Mouse (Mus musculus): ENCODE measurements around the gene Klhdc1. TPM values are rescaled to one million over a fixed set of nuclear protein-coding genes. Genes with fewer than 3 reads are reported as not detected.

Klhdc1 gene
- polyA plus RNA-seq (2016; fragmentation: Nextera tagmentation; extraction: Ambion mirVana), result 4.9 and 6.9 TPM in 2 replicates

- 66% methylated on average over 6 of the region's 6 CpGs for WGBS
Observed at GRCm38 (mm10) chr12:69240876-69241275, at the start of gene Klhdc1. Klhdc1 (plus strand) TSS chr12:69241176.

GRCm38 (mm10) chr12:69191396-69191795, 49.6 kb upstream of the Klhdc1 start:
- Histone ChIP-seq H3K36me3 (peaks cover 44% of the 10 kb centered on the region), H3K27ac (no peak overlapping the region), H3K9me3 (no peaks in the 10 kb centered on the region), H3K4me2 (no peak overlapping the region), H3K27me3 (no peaks in the 10 kb centered on the region), H3K4me3 (replicated peaks) (no peak overlapping the region), H3K4me1 (replicated peaks) (peaks cover 7% of the 10 kb centered on the region; the same call in 1 of the 2 replicates), H3K9ac (replicated peaks) (no peak overlapping the region)
- 90% methylated on average over 5 of the region's 5 CpGs for WGBS
- ATAC-seq (ENCODE audit: insufficient number of reproducible peaks, insufficient read depth, low FRiP score, low TSS enrichment, low read depth), result no peak

More at GRCm38 (mm10) chr12:69240876-69241275, at the start of gene Klhdc1:
- H3K27me3 ChIP-seq, result no peaks in the 10 kb centered on the region
- peak within 1 kb of the TSS; percentile 60 for H3K4me3 ChIP-seq (replicated peaks)
- no peaks in the 10 kb centered on the region for H3K36me3 ChIP-seq
- peak within 1 kb of the TSS; percentile 67 for H3K4me2 ChIP-seq
- peak within 1 kb of the TSS; percentile 83 for H3K9ac ChIP-seq (replicated peaks)
- no peaks in the 10 kb centered on the region for H3K9me3 ChIP-seq
- peaks cover 9% of the 10 kb centered on the region for H3K4me1 ChIP-seq (replicated peaks)
- no peak for ATAC-seq (ENCODE audit: insufficient number of reproducible peaks, insufficient read depth, low FRiP score, low TSS enrichment, low read depth)
- H3K27ac ChIP-seq, result peak within 1 kb of the TSS; percentile 84

GRCm38 (mm10) chr12:69192637-69193036, 48.3 kb upstream of the Klhdc1 start:
- Histone ChIP-seq H3K27ac (no peak overlapping the region), H3K4me2 (no peak overlapping the region), H3K36me3 (peaks cover 38% of the 10 kb centered on the region), H3K9ac (replicated peaks) (no peak overlapping the region), H3K9me3 (no peaks in the 10 kb centered on the region), H3K4me3 (replicated peaks) (no peak overlapping the region), H3K4me1 (replicated peaks) (peaks cover 7% of the 10 kb centered on the region; the same call in 1 of the 2 replicates), H3K27me3 (no peaks in the 10 kb centered on the region)
- 93% methylated on average over 2 of the region's 2 CpGs for WGBS
- no peak for ATAC-seq (ENCODE audit: insufficient number of reproducible peaks, insufficient read depth, low FRiP score, low TSS enrichment, low read depth)

GRCm38 (mm10) chr12:69196444-69197377, 44.3 kb upstream of the Klhdc1 start, which contains the start of gene Gm49383:
Gm49383 (minus strand) TSS chr12:69197104.
- peak within 1 kb of the TSS; percentile 95 for H3K4me2 ChIP-seq
- WGBS, result under 1% methylated on average over 75 of the region's 75 CpGs
- H3K4me3 ChIP-seq (replicated peaks), result peak within 1 kb of the TSS; percentile 92
- peaks cover 28% of the 10 kb centered on the region for H3K36me3 ChIP-seq
- H3K27me3 ChIP-seq, result no peaks in the 10 kb centered on the region
- H3K9ac ChIP-seq (replicated peaks), result peak within 1 kb of the TSS; percentile 86
- H3K4me1 ChIP-seq (replicated peaks), result peaks cover 22% of the 10 kb centered on the region
- ATAC-seq (ENCODE audit: insufficient number of reproducible peaks, insufficient read depth, low FRiP score, low TSS enrichment, low read depth), result peak; percentile 56
- H3K27ac ChIP-seq, result peak within 1 kb of the TSS; percentile 91
- H3K9me3 ChIP-seq, result no peaks in the 10 kb centered on the region

- Histone ChIP-seq H3K9me3 (no peaks in the 10 kb centered on the region), H3K27me3 (no peaks in the 10 kb centered on the region), H3K36me3 (peaks cover 29% of the 10 kb centered on the region), H3K4me2 (peak overlapping the region; percentile 95), H3K4me3 (replicated peaks) (peak overlapping the region; percentile 92), H3K4me1 (replicated peaks) (peaks cover 22% of the 10 kb centered on the region), H3K9ac (replicated peaks) (peak overlapping the region; percentile 86), H3K27ac (peak overlapping the region; percentile 91)
- ATAC-seq (ENCODE audit: insufficient number of reproducible peaks, insufficient read depth, low FRiP score, low TSS enrichment, low read depth), result peak; percentile 79
- WGBS, result under 1% methylated on average over 93 of the region's 94 CpGs
Observed at GRCm38 (mm10) chr12:69197378-69198163, 43.4 kb upstream of the Klhdc1 start.

- H3K27me3 ChIP-seq, result no peaks in the 10 kb centered on the region
Observed at GRCm38 (mm10) chr12:69198164-69198535, 42.8 kb upstream of the Klhdc1 start, which contains the start of gene Dnaaf2. Dnaaf2 (minus strand) TSS chr12:69198429.

GRCm38 (mm10) chr12:69198985-69199384, 42.0 kb upstream of the Klhdc1 start:
- no peak overlapping the region for H3K4me3 ChIP-seq (replicated peaks)
- no peaks in the 10 kb centered on the region for H3K27me3 ChIP-seq
- H3K27ac ChIP-seq, result no peak overlapping the region
- no peak overlapping the region for H3K9ac ChIP-seq (replicated peaks)
- H3K9me3 ChIP-seq, result no peaks in the 10 kb centered on the region
- no peak for ATAC-seq (ENCODE audit: insufficient number of reproducible peaks, insufficient read depth, low FRiP score, low TSS enrichment, low read depth)
- H3K4me1 ChIP-seq (replicated peaks), result peaks cover 22% of the 10 kb centered on the region
- H3K4me2 ChIP-seq, result peak overlapping the region; percentile 95
- H3K36me3 ChIP-seq, result peaks cover 40% of the 10 kb centered on the region

More at GRCm38 (mm10) chr12:69198164-69198535, 42.8 kb upstream of the Klhdc1 start, which contains the start of gene Dnaaf2:
- peak; percentile 32; the same call in 1 of the 2 replicates for ATAC-seq (ENCODE audit: insufficient number of reproducible peaks, insufficient read depth, low FRiP score, low TSS enrichment, low read depth)
- peak within 1 kb of the TSS; percentile 86 for H3K9ac ChIP-seq (replicated peaks)
- peak within 1 kb of the TSS; percentile 95 for H3K4me2 ChIP-seq
- H3K4me1 ChIP-seq (replicated peaks), result peaks cover 22% of the 10 kb centered on the region
- peaks cover 34% of the 10 kb centered on the region for H3K36me3 ChIP-seq
- WGBS, result 1% methylated on average over 18 of the region's 18 CpGs
- peak within 1 kb of the TSS; percentile 91 for H3K27ac ChIP-seq
- peak within 1 kb of the TSS; percentile 92 for H3K4me3 ChIP-seq (replicated peaks)
- no peaks in the 10 kb centered on the region for H3K9me3 ChIP-seq

GRCm38 (mm10) chr12:69204052-69204833, 36.7 kb upstream of the Klhdc1 start, which contains the start of gene Gm49384:
Gm49384 (minus strand) TSS chr12:69204267.
- Histone ChIP-seq H3K9me3 (no peaks in the 10 kb centered on the region), H3K27ac (no peak within 1 kb of the TSS), H3K9ac (replicated peaks) (no peak within 1 kb of the TSS), H3K36me3 (peaks cover 65% of the 10 kb centered on the region), H3K4me1 (replicated peaks) (peaks cover 2% of the 10 kb centered on the region; the same call in 1 of the 2 replicates), H3K4me3 (replicated peaks) (no peak within 1 kb of the TSS), H3K4me2 (no peak within 1 kb of the TSS), H3K27me3 (no peaks in the 10 kb centered on the region)
- ATAC-seq (ENCODE audit: insufficient number of reproducible peaks, insufficient read depth, low FRiP score, low TSS enrichment, low read depth), result no peak
- 88% methylated on average over 16 of the region's 16 CpGs for WGBS

- no peak overlapping the region for H3K9ac ChIP-seq (replicated peaks)
- ATAC-seq (ENCODE audit: insufficient number of reproducible peaks, insufficient read depth, low FRiP score, low TSS enrichment, low read depth), result no peak
- no peaks in the 10 kb centered on the region for H3K4me1 ChIP-seq (replicated peaks)
- no peaks in the 10 kb centered on the region for H3K9me3 ChIP-seq
- H3K27me3 ChIP-seq, result no peaks in the 10 kb centered on the region
- H3K4me3 ChIP-seq (replicated peaks), result no peak overlapping the region
- no peak overlapping the region for H3K27ac ChIP-seq
- no peak overlapping the region for H3K4me2 ChIP-seq
- 92% methylated on average over 8 of the region's 8 CpGs for WGBS
- peaks cover 66% of the 10 kb centered on the region for H3K36me3 ChIP-seq
Observed at GRCm38 (mm10) chr12:69207396-69207795, 33.6 kb upstream of the Klhdc1 start.

GRCm38 (mm10) chr12:69207926-69208325, 33.0 kb upstream of the Klhdc1 start:
- Histone ChIP-seq H3K4me2 (no peak overlapping the region), H3K9ac (replicated peaks) (no peak overlapping the region), H3K27me3 (no peaks in the 10 kb centered on the region), H3K4me1 (replicated peaks) (no peaks in the 10 kb centered on the region), H3K27ac (no peak overlapping the region), H3K9me3 (no peaks in the 10 kb centered on the region), H3K4me3 (replicated peaks) (no peak overlapping the region), H3K36me3 (peaks cover 65% of the 10 kb centered on the region)
- no peak for ATAC-seq (ENCODE audit: insufficient number of reproducible peaks, insufficient read depth, low FRiP score, low TSS enrichment, low read depth)
- WGBS, result 90% methylated on average over 7 of the region's 7 CpGs

Data from limb, embryonic 12.5 days (tissue).